Mouse (Mus musculus) gastrocnemius, postnatal 14 days (tissue): ENCODE measurements around the gene Ltbp3. TPM values are rescaled to one million over a fixed set of nuclear protein-coding genes. Genes with fewer than 3 reads are reported as not detected.

ENCODE experiments used
- DNase-seq: peaks from one replicate; pipeline ENCODE4 v3.0.0; 2021; ENCODE audit warnings: mixed read lengths
- intact Hi-C: fragments of 180-260 bp; cut with DNase I; formaldehyde crosslinking; loops from one replicate; pipeline ENCODE4 v1.15.1; 2025; ENCODE audit warnings: low total_unique reads
- total RNA-seq, 2 experiments: library from RNA; stranded (reverse); gene quantifications; 2 replicates each; pipeline ENCODE4 v1.2.3; 2021

Gene Ltbp3
- total RNA-seq, 2 experiments from 2014 or later = 57.0 to 66.4 TPM

DNA sequence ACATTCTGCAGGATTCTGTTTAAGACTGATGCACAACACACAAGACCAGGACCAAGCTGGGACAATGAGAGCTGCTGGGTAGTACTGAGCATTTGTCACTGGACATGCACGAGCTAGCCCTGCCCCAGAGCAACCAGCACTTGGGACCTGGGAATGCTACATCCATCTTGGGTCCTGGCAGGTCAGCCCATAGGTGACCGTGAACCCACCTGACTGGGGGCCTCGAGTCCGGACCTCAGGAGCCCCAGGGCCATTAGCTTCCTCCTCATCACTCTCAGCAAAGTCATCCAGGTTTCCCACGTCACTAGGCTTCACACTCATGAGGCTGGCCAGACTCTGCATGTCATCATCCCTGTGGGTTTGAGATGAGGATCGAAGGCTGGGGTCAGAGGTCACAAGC lies 19.5 kb upstream of the Ltbp3 start:
- intact Hi-C loops = no loop called here
- DNase-seq = no peak

GRCm38 (mm10) chr19:5722848-5723425 lies 17.8 kb upstream of the Ltbp3 start:
- intact Hi-C loops = no loop called here
- DNase-seq = no peak

GRCm38 (mm10) chr19:5723934-5724548 lies 16.7 kb upstream of the Ltbp3 start:
- DNase-seq = no peak
- intact Hi-C loops = no loop called here

- intact Hi-C loops = no loop called here
- DNase-seq = peak; percentile 91
These were observed 16.2 kb upstream of the Ltbp3 start for GRCm38 (mm10) chr19:5724549-5724941.

DNA sequence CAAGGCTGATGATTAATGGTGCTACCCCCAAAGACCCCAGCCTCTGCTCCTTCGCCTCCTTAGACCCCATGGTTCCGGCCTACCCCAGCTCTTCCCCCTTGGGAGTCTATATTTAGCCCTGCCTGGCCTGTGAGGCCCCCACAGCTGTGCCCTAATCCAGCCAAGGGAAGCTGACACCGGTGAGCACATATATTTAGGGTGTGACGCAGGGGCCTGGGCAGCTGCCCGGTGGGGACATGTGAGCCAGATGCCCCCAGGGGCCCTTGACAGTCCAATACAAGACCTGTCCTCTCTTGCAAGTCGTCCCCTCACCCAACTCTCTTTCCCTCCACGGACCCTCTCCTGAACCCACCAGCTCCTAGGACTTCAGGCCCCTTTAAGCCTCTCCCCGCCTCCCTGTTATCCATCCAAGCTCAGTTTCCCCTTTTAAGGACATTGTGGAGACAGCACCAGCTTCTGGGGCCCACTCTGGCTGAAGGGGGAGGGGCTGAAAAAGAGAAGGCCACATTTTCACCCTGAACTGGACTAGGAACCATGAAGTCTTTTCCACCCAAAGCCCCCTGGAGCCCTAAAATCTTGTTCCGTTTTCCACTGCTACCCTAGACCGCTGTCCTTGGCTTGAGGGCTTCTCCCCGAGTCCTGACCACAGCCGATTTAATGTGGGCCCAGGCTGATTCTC lies 15.5 kb upstream of the Ltbp3 start:
- intact Hi-C loops = no loop called here
- peak; percentile 84 for DNase-seq

- peak; percentile 87 for DNase-seq
- intact Hi-C loops = no loop called here
These were observed 14.8 kb upstream of the Ltbp3 start, which contains the start of gene Ehbp1l1 for GRCm38 (mm10) chr19:5725767-5726515. Ehbp1l1 (minus strand) TSS chr19:5726317.

DNA sequence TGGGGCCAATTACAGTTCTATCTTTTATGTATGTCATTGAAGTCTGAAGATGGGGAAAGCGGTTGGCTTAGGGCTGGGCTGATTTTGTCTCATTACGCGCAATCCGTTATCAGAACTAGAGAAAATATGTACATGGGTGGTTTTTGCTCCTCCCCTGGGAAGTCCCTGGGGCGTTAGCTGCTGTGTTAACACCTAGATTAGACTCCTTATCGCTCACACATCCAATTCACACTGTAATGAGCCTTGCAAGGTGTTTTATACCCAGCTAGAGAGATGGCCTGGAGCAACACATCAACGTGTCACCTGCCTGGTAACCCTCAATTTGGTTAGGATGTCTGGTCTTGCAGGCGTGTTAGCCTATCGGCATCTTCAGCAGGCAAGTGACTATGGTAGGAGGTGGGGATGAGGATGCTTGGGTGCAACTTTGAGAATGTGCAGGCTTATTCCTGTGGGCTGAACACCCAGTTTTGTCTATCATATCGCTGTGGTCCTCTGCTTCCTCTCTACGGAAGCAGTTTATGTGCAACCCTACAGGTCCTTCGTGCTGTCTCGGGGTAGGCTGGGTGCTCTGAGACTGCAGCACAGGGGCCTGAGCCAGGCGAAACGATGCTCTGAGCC lies 13.6 kb upstream of the Ltbp3 start:
- no peak for DNase-seq
- intact Hi-C loops = no loop called here

DNA sequence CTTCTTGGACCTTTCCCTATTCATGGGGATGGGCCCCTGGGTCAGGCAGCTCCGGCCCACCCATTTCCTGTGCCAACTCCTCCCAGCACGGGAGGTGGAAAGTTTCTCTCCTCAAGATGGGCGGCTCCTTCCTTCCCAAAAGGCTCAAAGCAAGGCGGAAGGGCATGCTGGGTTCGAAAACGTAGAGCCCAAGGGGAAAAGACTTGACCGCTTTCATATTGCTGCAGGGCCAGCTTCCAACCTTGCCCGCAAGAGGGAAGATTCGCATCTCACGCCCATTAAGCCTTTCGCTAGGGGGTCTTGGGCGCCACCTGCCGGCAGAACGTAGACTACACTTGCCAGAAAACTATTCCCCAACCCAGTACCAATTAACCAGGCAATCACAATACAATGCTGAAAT lies 13.0 kb upstream of the Ltbp3 start:
- intact Hi-C loops = no loop called here
- peak; percentile 89 for DNase-seq

- intact Hi-C loops = no loop called here
- DNase-seq = peak; percentile 80
These were observed 11.9 kb upstream of the Ltbp3 start for GRCm38 (mm10) chr19:5728631-5729443.

- DNase-seq = peak; percentile 94
- intact Hi-C loops = no loop called here
These were observed 11.3 kb upstream of the Ltbp3 start, which contains the start of gene Fam89b for GRCm38 (mm10) chr19:5729444-5729815. Fam89b (minus strand) TSS chr19:5729653.

DNA sequence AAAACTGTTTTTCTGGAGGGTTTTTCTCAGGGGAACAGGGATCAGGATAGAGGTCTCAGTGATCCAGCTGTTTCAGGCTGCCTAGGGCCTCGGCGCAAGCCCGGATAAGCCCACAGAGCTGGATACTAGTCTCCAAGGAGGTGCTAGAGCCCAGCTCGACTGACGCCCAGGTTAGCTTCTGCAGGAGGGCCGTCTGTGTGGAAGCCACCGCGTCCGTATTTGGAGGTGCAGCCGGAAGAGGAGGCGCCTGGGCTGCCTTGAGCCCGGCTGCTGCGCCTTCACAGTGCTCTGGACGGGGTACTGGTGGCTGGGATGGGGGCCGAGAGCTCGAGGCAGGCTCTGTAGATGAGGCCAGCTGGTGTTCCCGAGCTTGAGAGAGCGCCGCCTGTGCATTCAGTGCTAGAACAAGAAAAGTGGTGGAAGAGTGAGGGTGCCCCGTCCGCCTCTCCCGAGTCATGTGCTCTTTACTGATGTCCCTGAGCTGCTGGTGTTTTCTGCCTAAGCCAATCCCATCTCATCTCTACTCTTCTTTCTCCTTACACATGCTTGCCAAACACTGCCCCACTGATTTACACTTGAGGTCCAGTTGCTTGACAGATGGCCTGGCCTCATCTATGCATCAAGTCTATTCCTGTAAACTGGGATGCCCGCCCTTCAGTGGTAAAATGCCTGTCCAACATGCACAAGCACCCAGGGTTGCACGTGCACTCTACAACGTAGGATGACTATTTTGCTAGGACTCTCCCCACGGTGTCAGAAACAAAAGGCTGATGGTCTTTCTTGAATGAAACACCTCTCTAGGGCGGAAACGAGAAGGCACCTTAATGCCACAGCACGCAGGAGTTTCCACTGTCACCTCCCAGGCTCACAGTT lies 10.2 kb upstream of the Ltbp3 start:
- DNase-seq = no peak
- intact Hi-C loops = no loop called here

DNA sequence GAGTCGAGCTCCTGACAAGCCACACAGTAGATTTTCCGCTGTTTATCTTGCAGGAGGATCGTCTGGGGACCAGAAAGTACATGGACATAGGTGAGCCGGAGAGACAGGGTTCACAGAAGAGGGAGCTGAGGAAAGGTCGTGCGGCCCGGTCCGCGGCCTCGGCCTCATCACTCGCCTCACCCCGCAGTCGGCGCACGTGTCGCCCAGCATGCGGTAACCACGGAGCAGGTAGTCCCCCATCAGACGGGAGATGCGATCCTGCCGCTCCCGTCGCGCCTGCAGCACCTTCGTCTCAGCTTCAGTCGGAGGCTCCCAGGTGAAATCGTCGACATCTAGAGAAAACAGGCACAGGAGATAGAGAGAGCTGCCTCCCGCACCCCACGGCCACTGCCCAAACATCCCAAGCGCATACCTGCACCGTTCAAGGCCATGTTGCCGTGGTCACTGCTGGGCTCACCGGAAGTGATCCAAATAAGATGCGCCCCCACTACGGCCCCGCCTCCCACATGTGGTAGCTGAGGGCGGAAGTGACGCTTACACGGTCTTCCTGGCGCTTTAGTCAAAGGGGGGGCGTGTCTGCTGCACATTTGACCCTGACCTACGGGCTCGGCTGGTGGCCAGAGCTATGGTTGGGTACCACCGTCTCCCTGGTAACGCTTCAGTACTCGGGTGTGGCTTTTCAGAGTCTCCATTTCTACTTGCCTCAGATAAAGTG lies 9.3 kb upstream of the Ltbp3 start:
- intact Hi-C loops = no loop called here
- DNase-seq = peak; percentile 93

DNA sequence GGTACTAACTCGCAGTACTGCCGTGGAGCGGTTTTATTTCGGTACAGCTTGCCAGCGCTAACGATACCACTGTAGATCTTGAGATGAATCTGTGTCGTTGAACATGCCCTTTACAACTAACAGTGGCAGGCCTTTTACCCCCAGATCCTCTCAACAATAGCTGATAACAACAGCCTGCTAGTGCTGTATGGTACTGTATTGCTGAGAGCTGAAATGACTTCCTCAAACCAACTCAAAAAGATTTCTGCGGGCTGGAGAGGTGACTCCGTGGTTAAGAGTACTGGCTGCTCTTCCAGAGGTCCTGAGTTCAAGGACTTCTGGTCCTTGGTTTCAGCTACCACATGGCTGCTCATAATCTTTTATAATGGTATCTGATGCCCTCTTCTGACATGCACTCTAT lies 6.4 kb upstream of the Ltbp3 start:
- intact Hi-C loops = no loop called here
- DNase-seq = no peak

DNA sequence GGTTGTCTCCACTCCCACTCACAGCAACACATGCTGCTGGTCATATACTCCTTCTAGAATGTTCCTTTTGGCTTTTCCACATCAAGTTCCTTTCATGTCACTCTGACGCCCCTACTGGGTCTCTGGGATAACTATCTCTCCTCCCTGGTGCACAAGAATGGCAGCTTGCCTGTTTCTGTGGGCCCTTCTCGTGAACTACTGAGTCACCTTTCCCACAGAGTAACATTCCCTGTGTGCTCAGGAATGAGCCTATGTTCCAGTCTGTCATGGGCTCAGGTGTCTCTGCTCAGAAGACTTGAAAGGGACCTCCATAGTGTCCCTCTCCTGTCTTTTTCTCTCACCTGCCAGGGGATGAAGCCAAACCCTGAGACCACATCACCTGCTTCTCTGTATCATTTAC lies 1.3 kb upstream of the Ltbp3 start:
- DNase-seq = no peak
- intact Hi-C loops = loop anchor here (5.0 kb wide), 1 partner anchor 38 kb away; no protein-coding TSS in a partner anchor

DNA sequence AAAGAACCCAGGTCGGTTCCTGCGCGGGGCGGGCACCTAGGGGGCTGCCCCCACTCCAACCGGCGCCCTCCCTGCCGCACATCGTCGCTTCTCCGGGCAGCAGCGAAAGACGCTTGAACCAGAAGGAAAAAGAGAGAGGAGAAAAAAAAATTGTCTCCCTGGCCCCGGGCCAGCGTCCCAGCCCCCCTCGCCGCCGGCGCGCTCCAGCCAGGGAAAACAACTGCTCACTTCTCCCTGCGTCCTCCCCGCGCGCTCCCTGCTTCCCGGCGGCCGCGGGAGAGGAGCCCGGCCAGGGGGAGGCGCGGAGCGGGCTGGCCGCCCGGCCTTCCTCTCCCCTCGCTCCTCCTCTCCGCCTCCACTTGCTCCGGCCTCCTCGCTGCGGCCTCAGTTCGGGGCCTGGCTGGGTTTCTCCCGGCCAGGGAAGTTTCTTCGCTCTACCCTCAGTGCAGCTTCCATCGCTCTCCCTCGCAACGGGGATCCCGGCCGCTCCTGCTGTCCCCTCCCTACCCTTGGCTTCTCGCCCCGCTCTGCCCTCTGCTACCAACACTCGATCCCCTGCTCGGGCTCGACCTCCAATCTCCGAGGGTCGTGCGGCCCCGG lies 1.0 kb downstream of the Ltbp3 start:
- intact Hi-C loops = no loop called here

GRCm38 (mm10) chr19:5742241-5742641 lies 1.5 kb downstream of the Ltbp3 start:
- intact Hi-C loops = no loop called here
- no peak for DNase-seq

More for the DNA sequence above, 1.0 kb downstream of the Ltbp3 start:
- DNase-seq = peak; percentile 89

- intact Hi-C loops = no loop called here
- no peak for DNase-seq
These were observed 2.9 kb downstream of the Ltbp3 start for GRCm38 (mm10) chr19:5743576-5743975.
